Mouse (Mus musculus): ENCODE data around the gene Lamc1.

The Lamc1 gene

DNA sequence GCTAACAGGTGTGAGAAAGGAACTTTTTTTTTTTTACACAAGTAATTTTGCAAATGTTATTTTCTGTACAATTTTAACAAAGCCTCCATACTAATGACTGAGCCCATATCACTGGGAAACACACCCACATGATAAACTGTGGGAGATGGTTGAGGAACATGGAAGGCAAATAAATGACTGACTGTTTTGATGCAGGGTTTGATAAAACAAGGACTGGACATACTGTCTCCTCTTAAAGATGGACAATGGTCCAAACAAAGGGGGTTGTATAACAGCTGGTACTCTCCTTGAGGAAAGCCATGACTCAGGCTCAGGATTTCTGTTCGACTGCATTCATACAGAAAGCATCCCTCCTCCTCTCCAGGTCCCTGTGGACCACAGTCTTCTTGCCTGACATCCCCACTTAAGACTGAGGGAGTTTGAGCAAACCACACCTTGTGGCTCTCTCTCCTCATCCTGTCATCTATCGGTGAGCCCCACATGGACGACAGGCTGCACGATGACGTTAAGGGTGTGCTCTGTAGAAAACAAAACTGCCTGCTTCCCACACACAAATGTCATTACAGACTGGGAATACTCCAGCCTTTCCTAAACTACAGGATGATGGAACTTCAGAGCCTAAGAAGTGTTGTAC is 50.1 kb downstream of the Lamc1 start:
- no peak for TF ChIP-seq GATA4 (IDR thresholded peaks at IDR 0.05; ENCODE audit: insufficient replicate concordance, low read length)

DNA sequence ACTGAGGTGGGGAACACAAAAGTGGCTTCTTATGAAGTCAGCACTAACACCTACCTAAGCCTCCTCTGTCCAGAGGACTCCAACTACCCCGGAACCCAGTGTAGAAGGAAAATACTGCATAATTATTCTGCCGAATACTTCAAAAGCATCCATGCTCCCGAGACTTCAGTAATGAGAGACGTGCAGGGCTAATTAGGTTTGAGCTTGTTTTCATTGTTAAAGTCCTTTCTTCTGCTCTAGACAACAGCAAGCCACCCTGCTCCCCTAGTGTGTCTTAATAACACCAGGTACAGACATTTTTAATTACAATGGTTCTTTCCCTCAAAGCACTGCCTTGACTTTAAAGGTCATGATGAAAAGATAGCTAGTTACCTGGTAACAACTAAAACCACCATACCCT is 51.1 kb downstream of the Lamc1 start:
- TF ChIP-seq GATA4 (IDR thresholded peaks at IDR 0.05; ENCODE audit: insufficient replicate concordance, low read length): no peak

DNA sequence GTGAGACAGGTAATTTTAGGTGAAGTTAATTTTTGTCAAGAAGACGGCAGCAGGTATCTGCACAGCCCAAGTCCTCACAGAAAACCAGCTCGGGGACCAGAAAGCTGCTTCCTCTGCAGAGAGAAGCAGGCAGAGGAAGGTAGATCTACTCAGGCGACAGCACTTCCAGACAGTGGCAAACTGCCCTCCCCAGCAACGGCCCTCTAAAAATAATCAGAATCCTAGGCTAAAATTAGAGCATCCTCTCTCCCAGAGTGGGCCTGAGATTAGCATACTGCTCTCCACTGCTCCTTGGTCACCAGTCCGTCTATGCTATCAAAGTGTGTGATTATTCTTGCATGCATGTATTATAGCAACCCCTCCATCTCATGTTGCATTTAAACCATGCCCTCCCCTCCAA is 52.2 kb downstream of the Lamc1 start:
- no peak for TF ChIP-seq GATA4 (IDR thresholded peaks at IDR 0.05; ENCODE audit: insufficient replicate concordance, low read length)

DNA sequence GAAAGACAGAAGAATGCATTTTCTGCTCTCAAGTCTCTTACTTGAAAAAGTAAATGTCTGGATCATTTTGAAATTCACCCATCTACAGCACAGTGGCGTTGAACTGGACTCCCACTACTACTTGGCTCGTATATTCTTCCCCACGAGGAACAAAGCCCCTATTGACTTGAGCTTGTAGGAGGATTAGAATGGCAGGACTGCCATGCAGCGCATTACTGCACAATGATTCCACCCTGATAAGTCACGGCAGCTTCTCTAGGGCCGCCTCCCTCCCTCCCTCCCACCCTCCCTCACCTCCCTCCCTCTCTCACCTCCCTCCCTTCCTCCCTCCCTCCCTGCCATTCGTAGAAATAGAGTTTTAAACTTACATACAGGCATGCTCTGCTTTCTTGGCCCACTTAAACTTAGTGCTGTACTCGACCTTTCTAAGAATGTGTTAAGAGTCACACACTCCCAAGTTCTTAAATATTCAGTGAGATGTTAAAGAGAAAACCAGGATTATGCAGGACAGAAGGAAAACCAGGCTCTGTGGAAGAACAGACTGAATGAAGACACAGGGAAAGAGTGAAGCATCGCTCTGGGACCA is 54.5 kb downstream of the Lamc1 start:
- no peak for TF ChIP-seq GATA4 (IDR thresholded peaks at IDR 0.05; ENCODE audit: insufficient replicate concordance, low read length)

DNA sequence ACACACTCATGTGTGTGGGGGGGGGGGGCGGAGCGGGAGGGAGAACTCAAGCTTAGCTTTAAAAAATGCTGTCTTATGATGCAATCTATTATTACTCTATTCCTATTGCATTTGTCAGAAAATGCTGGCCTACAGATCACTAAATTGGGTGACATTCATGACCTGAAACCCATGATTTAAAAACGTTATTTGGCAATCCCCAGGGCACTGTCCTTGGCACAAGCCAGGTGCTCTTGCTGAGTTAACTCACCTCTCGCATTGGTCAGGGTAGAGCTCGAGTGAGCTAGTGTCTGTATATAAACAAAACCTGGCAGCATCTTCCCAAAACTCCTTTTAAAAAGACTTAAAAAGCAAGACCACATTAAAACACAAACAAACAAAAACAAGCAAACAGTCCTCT is 57.1 kb downstream of the Lamc1 start:
- TF ChIP-seq GATA4 (IDR thresholded peaks at IDR 0.05; ENCODE audit: insufficient replicate concordance, low read length): no peak

DNA sequence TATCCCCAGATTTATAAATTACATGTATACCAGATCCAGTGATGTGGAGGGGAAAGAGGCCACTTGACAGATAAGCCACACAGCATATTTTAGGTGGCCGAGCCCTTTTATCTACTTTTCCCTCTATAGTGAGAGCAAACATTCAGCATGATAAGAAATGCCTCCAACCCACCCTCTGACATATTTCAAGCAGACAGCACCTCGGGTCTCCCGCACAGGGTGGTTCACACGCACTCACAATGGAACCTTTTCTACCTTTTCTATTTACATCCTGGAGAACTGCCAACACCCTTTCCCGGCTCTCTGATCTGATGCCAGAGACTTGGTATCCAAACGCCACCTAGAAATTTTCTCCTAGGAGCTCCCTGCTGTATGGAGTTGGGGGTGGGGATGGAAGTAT is 58.0 kb downstream of the Lamc1 start:
- no peak for TF ChIP-seq GATA4 (IDR thresholded peaks at IDR 0.05; ENCODE audit: insufficient replicate concordance, low read length)

DNA sequence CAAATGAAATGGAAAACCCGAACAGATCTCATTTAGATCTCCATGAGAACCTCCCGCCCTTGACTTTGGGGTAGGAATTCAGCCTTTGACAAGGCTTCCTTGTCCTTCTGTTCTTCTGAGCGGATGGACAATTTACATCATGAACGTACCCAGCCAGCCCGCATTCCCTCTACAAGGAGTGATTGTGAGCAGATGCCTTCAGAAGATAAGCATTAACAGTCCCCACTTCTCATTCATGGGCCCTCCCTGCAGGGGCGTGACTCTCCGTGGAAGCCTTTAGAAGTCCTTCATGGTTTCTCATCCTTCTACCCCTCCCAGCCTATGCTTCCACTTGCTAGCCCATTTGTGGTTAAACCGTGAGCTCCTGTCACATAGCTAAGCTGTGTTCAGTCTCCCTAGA is 58.9 kb downstream of the Lamc1 start:
- no peak for TF ChIP-seq GATA4 (IDR thresholded peaks at IDR 0.05; ENCODE audit: insufficient replicate concordance, low read length)

DNA sequence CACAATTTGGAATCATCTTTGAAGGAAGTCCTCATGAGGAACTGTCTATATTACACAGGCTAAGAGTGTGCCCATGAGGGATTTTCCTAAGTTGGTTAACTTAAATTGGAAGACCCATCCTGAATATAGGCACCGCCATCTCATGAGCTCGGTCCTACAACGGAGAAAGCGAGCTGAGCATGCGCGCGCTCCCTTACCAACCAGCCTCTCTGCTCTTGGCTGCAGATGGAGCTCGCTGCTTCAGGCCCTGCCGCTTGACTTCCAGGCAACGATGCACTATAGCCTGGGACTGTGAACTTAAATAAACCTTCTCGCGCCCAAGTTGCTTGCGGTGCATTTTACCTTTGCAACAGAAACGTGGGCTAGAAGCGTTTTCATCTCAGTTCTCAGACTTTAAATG is 61.8 kb downstream of the Lamc1 start:
- no peak for TF ChIP-seq GATA4 (IDR thresholded peaks at IDR 0.05; ENCODE audit: insufficient replicate concordance, low read length)

DNA sequence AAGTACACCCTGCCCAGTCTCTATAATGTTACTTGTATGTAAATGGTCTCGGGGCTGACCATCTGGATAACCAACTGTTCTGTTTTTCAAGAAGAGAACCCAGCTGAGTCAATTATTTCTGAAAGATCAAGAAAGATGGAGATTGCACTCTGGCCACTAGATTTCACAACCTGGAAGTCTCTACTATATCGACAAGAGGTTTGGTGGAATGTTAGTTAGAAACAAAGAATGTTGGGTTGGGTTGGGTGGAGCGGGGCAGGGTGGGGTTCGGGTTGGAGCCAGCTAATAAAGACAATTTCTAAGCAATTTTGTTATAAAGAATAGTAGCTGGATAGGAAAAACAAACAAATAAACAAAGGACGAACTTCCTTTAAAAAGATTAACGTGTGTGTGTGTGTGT is 62.9 kb downstream of the Lamc1 start:
- no peak for TF ChIP-seq GATA4 (IDR thresholded peaks at IDR 0.05; ENCODE audit: insufficient replicate concordance, low read length)

DNA sequence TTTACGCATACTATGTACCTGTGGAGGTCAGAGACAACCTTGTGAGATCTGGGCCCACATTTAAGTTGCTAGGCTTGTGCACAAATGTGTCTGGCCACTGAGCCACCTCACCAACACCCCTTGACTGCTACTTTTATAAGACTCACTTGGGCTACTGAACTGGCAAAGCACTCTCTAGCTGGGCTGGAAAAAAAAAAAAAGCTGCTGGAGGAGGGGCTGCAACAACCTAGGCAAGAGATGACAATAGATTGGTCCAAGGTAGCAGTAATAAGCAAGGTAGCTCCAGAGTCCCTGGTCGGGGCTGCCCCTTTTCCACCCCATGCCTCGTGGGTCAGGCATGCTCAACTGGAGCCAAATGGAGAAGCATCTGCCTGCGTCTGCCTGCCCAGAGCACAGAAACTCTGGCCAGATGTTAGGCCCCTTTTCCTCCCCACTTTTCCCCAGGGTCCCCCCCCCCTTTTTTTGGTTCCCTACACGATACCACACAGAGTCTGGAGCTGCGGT is 63.7 kb downstream of the Lamc1 start:
- TF ChIP-seq GATA4 (IDR thresholded peaks at IDR 0.05; ENCODE audit: insufficient replicate concordance, low read length): no peak

DNA sequence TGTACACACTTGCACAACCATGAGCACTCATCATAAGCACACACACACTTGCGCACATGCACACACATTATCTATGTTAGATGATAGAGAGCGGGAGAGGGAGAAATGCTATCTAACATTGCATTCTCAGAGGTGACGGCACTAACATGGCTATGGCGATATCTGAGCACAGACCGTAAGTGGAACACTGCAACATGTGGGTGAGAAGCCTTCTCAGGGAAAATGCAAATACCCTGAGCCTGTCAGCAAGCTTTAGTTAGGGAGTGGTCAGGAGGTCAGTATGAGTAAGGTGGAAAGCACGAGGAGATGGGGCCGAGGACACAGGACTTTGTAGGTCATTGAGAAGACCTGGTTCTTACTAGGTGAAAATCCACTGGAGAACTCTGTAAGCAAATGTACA is 64.3 kb downstream of the Lamc1 start:
- no peak for TF ChIP-seq GATA4 (IDR thresholded peaks at IDR 0.05; ENCODE audit: insufficient replicate concordance, low read length)

DNA sequence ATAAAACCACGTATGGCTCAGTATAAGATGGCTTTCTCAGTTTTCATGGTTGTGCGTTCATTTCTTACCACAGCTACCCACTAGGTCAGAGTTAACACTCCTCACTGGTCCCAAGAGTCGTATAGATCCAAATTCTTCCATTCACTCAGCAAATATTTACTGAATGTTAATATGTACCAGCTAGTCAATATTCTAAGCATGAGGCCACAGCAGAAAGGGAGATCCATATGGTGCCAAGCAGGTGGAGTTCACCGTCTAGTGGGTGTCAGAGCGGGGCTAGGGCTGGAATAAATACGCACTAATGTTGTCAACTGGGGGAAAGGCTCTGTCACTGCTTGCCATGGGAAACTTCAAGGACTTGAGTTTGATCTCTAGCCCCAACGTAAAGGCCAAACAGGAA is 64.9 kb downstream of the Lamc1 start:
- TF ChIP-seq GATA4 (IDR thresholded peaks at IDR 0.05; ENCODE audit: insufficient replicate concordance, low read length): no peak

DNA sequence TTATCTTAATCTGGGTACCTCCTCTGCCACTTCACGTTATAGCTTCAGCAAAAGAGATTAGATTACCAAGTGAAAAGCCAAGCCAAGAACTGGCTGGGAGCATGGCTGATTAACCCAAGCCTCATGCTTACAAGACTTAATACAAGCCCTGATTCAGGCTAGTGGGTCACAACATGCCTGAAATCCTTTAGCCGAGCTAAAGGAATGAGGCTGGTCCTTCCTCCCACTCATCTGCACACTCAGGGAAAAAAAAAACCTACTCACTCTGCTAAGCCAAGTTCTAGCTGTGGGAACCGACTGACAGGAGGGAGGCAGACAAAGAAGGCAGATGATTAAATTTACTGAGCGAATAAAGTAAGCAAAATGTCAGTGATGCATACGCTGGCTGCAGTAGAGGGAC is 65.7 kb downstream of the Lamc1 start:
- TF ChIP-seq GATA4 (IDR thresholded peaks at IDR 0.05; ENCODE audit: insufficient replicate concordance, low read length): no peak

DNA sequence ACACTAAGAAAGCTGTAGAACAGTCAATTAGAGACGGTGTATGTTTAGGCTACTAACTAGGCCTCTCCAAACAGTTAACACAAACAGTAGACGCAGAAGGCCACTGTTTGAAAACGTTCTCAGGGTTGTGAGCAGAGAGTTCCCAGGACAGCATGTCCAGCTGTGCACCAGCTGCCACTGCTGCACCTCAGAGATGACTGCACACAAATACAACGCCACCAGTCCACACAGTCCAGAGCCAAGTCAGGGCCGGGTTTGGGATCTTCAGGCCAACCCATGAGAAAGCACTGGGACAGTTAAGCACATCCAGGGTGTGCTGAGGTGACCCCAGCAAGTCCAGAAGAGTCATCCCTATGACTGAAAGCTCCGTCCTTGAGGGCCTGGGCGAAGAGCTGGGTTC is 67.0 kb downstream of the Lamc1 start:
- no peak for TF ChIP-seq GATA4 (IDR thresholded peaks at IDR 0.05; ENCODE audit: insufficient replicate concordance, low read length)

DNA sequence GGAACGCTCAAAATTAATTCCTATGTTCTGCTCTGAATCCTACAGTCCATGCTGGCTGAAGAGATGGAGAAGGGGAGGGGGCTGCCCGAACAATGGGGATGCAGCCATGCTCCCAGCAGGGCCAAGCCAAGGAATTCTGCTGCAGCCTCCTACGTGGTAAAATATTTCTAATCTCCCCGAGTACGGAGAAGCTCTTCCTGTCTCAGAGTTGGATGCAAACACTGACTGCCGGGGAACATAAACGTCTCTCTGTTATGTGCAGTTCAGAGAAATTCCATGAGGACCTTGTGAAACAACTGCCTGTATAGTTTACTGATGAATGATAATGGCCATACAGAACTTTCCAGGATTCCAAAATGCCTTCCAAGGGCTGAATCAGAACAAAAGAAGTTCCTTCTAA is 67.5 kb downstream of the Lamc1 start:
- no peak for TF ChIP-seq GATA4 (IDR thresholded peaks at IDR 0.05; ENCODE audit: insufficient replicate concordance, low read length)

DNA sequence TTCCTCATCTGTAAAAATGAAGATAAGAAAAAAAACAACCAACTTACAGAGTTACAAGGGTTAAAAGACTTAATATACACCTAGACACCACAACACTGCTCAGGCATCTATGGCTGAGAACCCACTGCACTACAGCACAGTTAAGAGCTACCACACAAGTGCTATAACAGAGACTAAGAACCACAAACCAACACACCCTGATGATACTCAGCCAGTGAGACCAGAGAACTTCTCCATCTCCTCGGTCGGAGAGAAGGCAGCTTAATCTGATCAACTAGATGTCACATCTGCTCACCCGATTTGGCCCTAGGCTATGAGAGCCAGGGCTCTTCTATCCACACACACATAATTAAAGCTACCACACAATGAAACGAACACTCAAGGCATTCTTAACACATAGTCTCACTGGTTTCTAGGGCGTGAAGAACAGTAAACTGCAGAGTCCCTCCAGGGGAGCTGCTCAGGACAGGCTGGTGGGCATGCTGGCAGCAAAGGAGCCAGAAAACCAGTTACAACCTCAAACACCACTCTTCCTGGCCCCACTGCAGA is 72.8 kb downstream of the Lamc1 start:
- TF ChIP-seq GATA4 (IDR thresholded peaks at IDR 0.05; ENCODE audit: insufficient replicate concordance, low read length): no peak
